Mouse (Mus musculus): ENCODE data around the gene Enah.

The Enah gene

GRCm38 (mm10) chr1:182019926-182020801 is at the start of gene Enah:
TSS of gene Enah (minus strand) at chr1:182019990.
- DNase-seq (ENCODE audit: low spot score in 2 of 2), result peak; percentile 22 to 47

GRCm38 (mm10) chr1:182068136-182068535 is 48.3 kb upstream of the Enah start:
- peak in 1 of 2 experiments; percentile 8 for DNase-seq (ENCODE audit: low spot score in 2 of 2)

GRCm38 (mm10) chr1:182066527-182067465 is 47.0 kb upstream of the Enah start:
- DNase-seq (ENCODE audit: low spot score in 2 of 2), result no peak

- no peak for DNase-seq (ENCODE audit: low spot score in 2 of 2)
These were observed 43.9 kb upstream of the Enah start for GRCm38 (mm10) chr1:182063716-182064115.

GRCm38 (mm10) chr1:182062801-182063200 is 43.0 kb upstream of the Enah start:
- DNase-seq (ENCODE audit: low spot score in 2 of 2), result no peak

GRCm38 (mm10) chr1:182061203-182061602 is 41.4 kb upstream of the Enah start:
- no peak for DNase-seq (ENCODE audit: low spot score in 2 of 2)

GRCm38 (mm10) chr1:182059806-182060205 is 40.0 kb upstream of the Enah start:
- no peak for DNase-seq (ENCODE audit: low spot score in 2 of 2)

- DNase-seq (ENCODE audit: low spot score in 2 of 2), result no peak
These were observed 38.2 kb upstream of the Enah start for GRCm38 (mm10) chr1:182057998-182058397.

- DNase-seq (ENCODE audit: low spot score in 2 of 2), result no peak
These were observed 35.3 kb upstream of the Enah start for GRCm38 (mm10) chr1:182055122-182055521.

GRCm38 (mm10) chr1:182054651-182055050 is 34.9 kb upstream of the Enah start:
- DNase-seq (ENCODE audit: low spot score in 2 of 2), result no peak

GRCm38 (mm10) chr1:182052973-182053372 is 33.2 kb upstream of the Enah start:
- no peak for DNase-seq (ENCODE audit: low spot score in 2 of 2)

- no peak for DNase-seq (ENCODE audit: low spot score in 2 of 2)
These were observed 32.6 kb upstream of the Enah start for GRCm38 (mm10) chr1:182052385-182052784.

- no peak for DNase-seq (ENCODE audit: low spot score in 2 of 2)
These were observed 30.0 kb upstream of the Enah start for GRCm38 (mm10) chr1:182049813-182050212.

- DNase-seq (ENCODE audit: low spot score in 2 of 2), result no peak
These were observed 28.3 kb upstream of the Enah start for GRCm38 (mm10) chr1:182048101-182048500.

- DNase-seq (ENCODE audit: low spot score in 2 of 2), result no peak
These were observed 27.4 kb upstream of the Enah start for GRCm38 (mm10) chr1:182047016-182047690.

- peak in 1 of 2 experiments; percentile 22 for DNase-seq (ENCODE audit: low spot score in 2 of 2)
These were observed 25.4 kb upstream of the Enah start for GRCm38 (mm10) chr1:182045208-182045607.

GRCm38 (mm10) chr1:182040538-182040937 is 20.7 kb upstream of the Enah start:
- no peak for DNase-seq (ENCODE audit: low spot score in 2 of 2)

- DNase-seq (ENCODE audit: low spot score in 2 of 2), result no peak
These were observed 12.0 kb upstream of the Enah start for GRCm38 (mm10) chr1:182031757-182032156.

GRCm38 (mm10) chr1:182031066-182031465 is 11.3 kb upstream of the Enah start:
- no peak for DNase-seq (ENCODE audit: low spot score in 2 of 2)

GRCm38 (mm10) chr1:182029989-182030649 is 10.3 kb upstream of the Enah start:
- DNase-seq (ENCODE audit: low spot score in 2 of 2), result no peak

Data from heart, adult 9 months (tissue).